Mouse (Mus musculus) mouse embryonic stem cell (cell line): ENCODE measurements at regions not wholly inside any gene's neighbourhood (a gene's known extent, or its start where the extent isn't known, plus 50 kb on each side); places are given as distances from the start of the nearest gene placed in this dataset.

Experiments used
- in situ Hi-C, 2 experiments: fragments of 300-500 bp; cut with MboI; formaldehyde crosslinking; loops; 1 replicate in 1 of 2; 3 replicates in 1 of 2; pipeline ENCODE4 v1.14.3; 2019 to 2020; ENCODE audit warnings: low sequenced_read_pairs in 2 of 2, low pct_unique_long_range_greater_than_20kb in 1 of 2, mixed read lengths in 1 of 2; ENCODE audit not compliant: unreplicated experiment in 1 of 2

- in situ Hi-C loops: no loop called here
Observed at GRCm38 (mm10) chr12:109402226-109402625, 50.4 kb upstream of the Dlk1 start.
